Comparison of ENCODE assay signal across 8 mouse cellular contexts in the genomic region with DNA sequence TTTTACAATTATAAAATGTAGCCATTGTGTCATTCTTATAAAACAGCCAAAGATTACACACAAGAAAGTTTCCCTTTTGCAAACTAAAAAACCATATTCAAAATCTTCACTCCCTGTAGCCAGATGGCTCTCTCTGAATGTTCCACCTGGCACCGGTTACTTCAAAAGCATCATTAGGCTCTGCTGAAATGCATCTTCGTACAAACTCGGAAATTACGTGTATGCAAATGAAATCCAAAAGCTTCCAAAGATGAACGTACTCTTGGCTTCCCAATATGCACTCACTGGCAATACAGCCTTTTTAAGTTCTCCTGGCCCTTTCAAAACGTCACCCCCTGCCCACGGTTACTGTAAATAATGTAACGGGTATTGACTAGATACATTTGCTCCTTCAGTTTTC. TPM values are rescaled to one million over a fixed set of nuclear protein-coding genes. Genes with fewer than 3 reads are reported as not detected.
DNase-seq lines count a peak whose midpoint lies in the region; ATAC-seq lines count a peak whose summit lies in the region.

No protein-coding gene starts in this region.

- H3K9ac ChIP-seq in stomach, embryonic 15.5 days: peak overlapping the region; percentile 40

- H3K9me3 ChIP-seq in megakaryocyte, embryonic 14.5 days: no peaks in the 10 kb centered on the region
- H3K9me3 ChIP-seq in limb, embryonic 10.5 days (replicated peaks): no peaks in the 10 kb centered on the region
- no peaks in the 10 kb centered on the region for H3K9me3 ChIP-seq in stomach, embryonic 15.5 days

- WGBS in limb, embryonic 10.5 days: 44% methylated on average over 8 of the region's 8 CpGs
- 36% methylated on average over 8 of the region's 8 CpGs for WGBS in stomach, embryonic 15.5 days

- H3K27me3 ChIP-seq in megakaryocyte, embryonic 14.5 days (replicated peaks): no peaks in the 10 kb centered on the region
- H3K27me3 ChIP-seq in limb, embryonic 10.5 days (ENCODE audit: low read depth, poor library complexity, severe bottlenecking): no peaks in the 10 kb centered on the region
- no peaks in the 10 kb centered on the region for H3K27me3 ChIP-seq in stomach, embryonic 15.5 days (replicated peaks)

- peak; percentile 10 for DNase-seq in cerebellum, adult 11 months
- no peak for DNase-seq in cerebellum, postnatal 10 days
- no peak for DNase-seq in limb, embryonic 10.5 days (ENCODE audit: low spot score)
- no peak for DNase-seq in gastrocnemius, postnatal 4 days (ENCODE audit: low spot score in 2 of 2)
- no peak for DNase-seq in gastrocnemius, postnatal 25 days

- peak overlapping the region; percentile 63 for H3K4me2 ChIP-seq in stomach, embryonic 15.5 days

- no peak for ATAC-seq in megakaryocyte, adult 5-6 weeks (ENCODE audit: poor library complexity, severe bottlenecking)
- ATAC-seq in stomach, embryonic 15.5 days (ENCODE audit: insufficient read depth, low FRiP score, low read depth): no peak

- peak overlapping the region; percentile 99 for H3K4me3 ChIP-seq in megakaryocyte, embryonic 14.5 days (replicated peaks)
- H3K4me3 ChIP-seq in limb, embryonic 10.5 days: peak overlapping the region; percentile 66
- peak overlapping the region; percentile 67 for H3K4me3 ChIP-seq in stomach, embryonic 15.5 days (replicated peaks)

- peaks cover 10% of the 10 kb centered on the region for H3K36me3 ChIP-seq in megakaryocyte, embryonic 14.5 days (replicated peaks; ENCODE audit: low read length)
- 0 out of 2 replicates have a peak, but pooled peaks cover 2% of the 10 kb centered on the region for H3K36me3 ChIP-seq in limb, embryonic 10.5 days
- H3K36me3 ChIP-seq in stomach, embryonic 15.5 days: no peaks in the 10 kb centered on the region

- H3K4me1 ChIP-seq in megakaryocyte, embryonic 14.5 days: peaks cover 13% of the 10 kb centered on the region
- peaks cover 30% of the 10 kb centered on the region for H3K4me1 ChIP-seq in limb, embryonic 10.5 days
- H3K4me1 ChIP-seq in stomach, embryonic 15.5 days: peaks cover 8% of the 10 kb centered on the region; the same call in 1 of the 2 replicates

- peak overlapping the region; percentile 86; the same call in 1 of the 2 replicates for H3K27ac ChIP-seq in limb, embryonic 10.5 days
- no peak overlapping the region for H3K27ac ChIP-seq in stomach, embryonic 15.5 days

RNA-seq across cellular contexts. Expression of a gene that starts 0.8 kb away (rescaled TPM):
- 11.0 and 12.3 TPM in 2 replicates for polyA plus RNA-seq in megakaryocyte, embryonic 14.5 days (2012; ENCODE audit: insufficient read depth, low replicate concordance)
- 6.8 and 10.2 TPM in 2 replicates for total RNA-seq in megakaryocyte, adult 5-6 weeks (2015)
- 9.0 and 13.0 TPM in 2 replicates for total RNA-seq in megakaryocyte, adult 5-6 weeks (2017)
- polyA plus RNA-seq in limb, embryonic 10.5 days (2016; fragmentation: Nextera tagmentation; extraction: Ambion mirVana): 18.9 and 22.5 TPM in 2 replicates
- polyA plus RNA-seq in stomach, embryonic 15.5 days (2015; fragmentation: Nextera tagmentation; extraction: Ambion mirVana): 12.0 and 14.2 TPM in 2 replicates
- 10 to 100 TPM; 17.3 to 19.1 TPM for total RNA-seq in gastrocnemius, postnatal 4 days (2021)
- 10 to 100 TPM; 19.2 to 25.1 TPM for total RNA-seq in gastrocnemius, postnatal 25 days (2021)

RNA-seq across cellular contexts. Expression of a gene that starts 2.9 kb away (rescaled TPM):
- polyA plus RNA-seq in megakaryocyte, embryonic 14.5 days (2012; ENCODE audit: insufficient read depth, low replicate concordance): 4.3 and 6.7 TPM in 2 replicates
- 0.36 and 1.9 TPM in 2 replicates for total RNA-seq in megakaryocyte, adult 5-6 weeks (2015)
- 0.69 and 2.1 TPM in 2 replicates for total RNA-seq in megakaryocyte, adult 5-6 weeks (2017)
- 52.0 and 59.6 TPM in 2 replicates for polyA plus RNA-seq in limb, embryonic 10.5 days (2016; fragmentation: Nextera tagmentation; extraction: Ambion mirVana)
- 33.0 and 35.8 TPM in 2 replicates for polyA plus RNA-seq in stomach, embryonic 15.5 days (2015; fragmentation: Nextera tagmentation; extraction: Ambion mirVana)
- 10 to 100 TPM; 26.5 to 33.2 TPM for total RNA-seq in gastrocnemius, postnatal 4 days (2021)
- total RNA-seq in gastrocnemius, postnatal 25 days (2021): 10 to 100 TPM; 17.1 to 21.7 TPM

Comparison
In these comparisons a context has a peak if more than half of its experiments do, and no peak if none do; other contexts are left out.
1. RNA of a gene that starts 2.9 kb away (total RNA-seq): 26.5 to 33.2 TPM in gastrocnemius, postnatal 4 days and 17.1 to 21.7 TPM in gastrocnemius, postnatal 25 days; 0.36 to 2.1 TPM in megakaryocyte, adult 5-6 weeks; every median in the first group is over 4 times any median in the second.
2. Peak in every context shown above with its lines, with median percentiles within 50 percentile points of each other: H3K4me3 ChIP-seq.